Mouse (Mus musculus) left cerebral cortex, adult 2 months (tissue): ENCODE data around the gene Cyp39a1. TPM values are rescaled to one million over a fixed set of nuclear protein-coding genes. Genes with fewer than 3 reads are reported as not detected.

Source experiments
- DNase-seq, 2 experiments: peaks; one replicate each; pipeline ENCODE4 v3.0.0; 2021 to 2022; ENCODE audit warnings: low spot score in 2 of 2, mixed read lengths in 1 of 2; ENCODE audit errors: extremely low spot score in 1 of 2
- H3K27ac ChIP-seq: fragments of 200-600 bp; 2 replicates; pipeline ENCODE4 v1.8.1; 2022
- H3K4me3 ChIP-seq: fragments of 200-600 bp; 2 replicates; pipeline ENCODE4 v1.8.1; 2022
- CTCF ChIP-seq: fragments of 200-600 bp; IDR thresholded peaks from 2 replicates; pipeline ENCODE4 v1.8.1; 2022; ENCODE audit warnings: antibody characterized with exemption, mild to moderate bottlenecking, moderate library complexity
- intact Hi-C: fragments of 180-260 bp; cut with DNase I; formaldehyde crosslinking; loops from one replicate; pipeline ENCODE4 v1.15.1; 2025
- total RNA-seq, 2 experiments: library from RNA; stranded (reverse); gene quantifications; 2 replicates each; pipeline ENCODE4 v1.2.3; 2021

Gene Cyp39a1
- total RNA-seq, 2 experiments from 2014 or later: 2.0 to 3.6 TPM

- no peak for TF ChIP-seq CTCF
- no peak overlapping the region for H3K4me3 ChIP-seq
- intact Hi-C loops: no loop called here
- no peak overlapping the region for H3K27ac ChIP-seq
- DNase-seq: no peak
Measured at GRCm38 (mm10) chr17:43646925-43647324, 20.3 kb upstream of the Cyp39a1 start.

- intact Hi-C loops: no loop called here
- H3K4me3 ChIP-seq: no peak overlapping the region
- H3K27ac ChIP-seq: no peak overlapping the region
- peak; percentile 64 for TF ChIP-seq CTCF
- DNase-seq: no peak
Measured at GRCm38 (mm10) chr17:43649641-43650436, 17.4 kb upstream of the Cyp39a1 start.

GRCm38 (mm10) chr17:43651314-43652046 is 15.7 kb upstream of the Cyp39a1 start:
- TF ChIP-seq CTCF: peak; percentile 4
- Histone ChIP-seq H3K4me3 (no peak overlapping the region), H3K27ac (no peak overlapping the region)
- no peak for DNase-seq
- intact Hi-C loops: no loop called here

- intact Hi-C loops: no loop called here
- Histone ChIP-seq H3K4me3 (peak within 1 kb of the TSS; percentile 61), H3K27ac (peak within 1 kb of the TSS; percentile 63)
- peak; percentile 87 to 89 for DNase-seq
- TF ChIP-seq CTCF: no peak; the same call in 1 of the 2 replicates
Measured at GRCm38 (mm10) chr17:43666576-43667289, 492 bp upstream of the Cyp39a1 start, which contains the start of gene Slc25a27. Gene Slc25a27 (minus strand): TSS chr17:43667214.

GRCm38 (mm10) chr17:43669145-43669695 is 2.0 kb downstream of the Cyp39a1 start:
- intact Hi-C loops: no loop called here
- Histone ChIP-seq H3K27ac (no peak overlapping the region), H3K4me3 (no peak overlapping the region)
- no peak for DNase-seq
- no peak for TF ChIP-seq CTCF

- no peak for DNase-seq
- no peak overlapping the region for H3K27ac ChIP-seq
- no peak overlapping the region for H3K4me3 ChIP-seq
- TF ChIP-seq CTCF: no peak
- intact Hi-C loops: no loop called here
Measured at GRCm38 (mm10) chr17:43671907-43672306, 4.7 kb downstream of the Cyp39a1 start.

- intact Hi-C loops: no loop called here
- DNase-seq: no peak
- H3K4me3 ChIP-seq: no peak overlapping the region
- no peak overlapping the region for H3K27ac ChIP-seq
- TF ChIP-seq CTCF: no peak
Measured at GRCm38 (mm10) chr17:43675228-43675627, 8.0 kb downstream of the Cyp39a1 start.

GRCm38 (mm10) chr17:43676241-43676640 is 9.0 kb downstream of the Cyp39a1 start:
- DNase-seq: no peak
- no peak overlapping the region for H3K4me3 ChIP-seq
- TF ChIP-seq CTCF: peak; percentile 1; the same call in 1 of the 2 replicates
- no peak overlapping the region for H3K27ac ChIP-seq
- intact Hi-C loops: no loop called here

- TF ChIP-seq CTCF: no peak
- no peak for DNase-seq
- H3K4me3 ChIP-seq: no peak overlapping the region
- intact Hi-C loops: no loop called here
- no peak overlapping the region for H3K27ac ChIP-seq
Measured at GRCm38 (mm10) chr17:43677317-43677716, 10.1 kb downstream of the Cyp39a1 start.

- intact Hi-C loops: no loop called here
- no peak for TF ChIP-seq CTCF
- no peak overlapping the region for H3K27ac ChIP-seq
- H3K4me3 ChIP-seq: no peak overlapping the region
- no peak for DNase-seq
Measured at GRCm38 (mm10) chr17:43684086-43684485, 16.9 kb downstream of the Cyp39a1 start.

GRCm38 (mm10) chr17:43684638-43685037 is 17.4 kb downstream of the Cyp39a1 start:
- intact Hi-C loops: no loop called here
- Histone ChIP-seq H3K4me3 (no peak overlapping the region), H3K27ac (no peak overlapping the region)
- no peak for TF ChIP-seq CTCF
- no peak for DNase-seq

- no peak overlapping the region for H3K27ac ChIP-seq
- no peak overlapping the region for H3K4me3 ChIP-seq
- no peak for DNase-seq
- no peak for TF ChIP-seq CTCF
- intact Hi-C loops: no loop called here
Measured at GRCm38 (mm10) chr17:43689591-43689990, 22.4 kb downstream of the Cyp39a1 start.
